Mouse (Mus musculus) bone marrow, adult 2 months (tissue): ENCODE data around the gene Rhbg. TPM values are rescaled to one million over a fixed set of nuclear protein-coding genes. Genes with fewer than 3 reads are reported as not detected.

Experiments
- H3K27ac ChIP-seq: fragments of 200-500 bp; 2 replicates; pipeline ENCODE4 v1.5.1; 2012; ENCODE audit warnings: low read depth, mild to moderate bottlenecking, control low read depth, inconsistent platforms, low read length; ENCODE audit not compliant: control insufficient read depth, poor library complexity, insufficient read depth
- H3K4me1 ChIP-seq: fragments of 200-500 bp; 2 replicates; pipeline ENCODE4 v1.6.1; 2011; ENCODE audit warnings: low read length; ENCODE audit not compliant: control insufficient read depth, insufficient read depth
- H3K4me3 ChIP-seq: fragments of 200-500 bp; replicated peaks from 2 replicates; pipeline ENCODE3; 2011; ENCODE audit warnings: mild to moderate bottlenecking, low read depth, low read length, control low read depth; ENCODE audit not compliant: control insufficient read depth
- CTCF ChIP-seq: fragments of 200-500 bp; IDR thresholded peaks from 2 replicates; pipeline ENCODE4 v1.5.1; 2011; ENCODE audit warnings: low read length, control low read depth; ENCODE audit not compliant: control insufficient read depth, insufficient read depth
- POLR2A ChIP-seq: fragments of 200-500 bp; IDR thresholded peaks from 2 replicates; pipeline ENCODE4 v1.6.1; 2011; ENCODE audit warnings: low read depth, mild to moderate bottlenecking, control low read depth, low read length, borderline replicate concordance; ENCODE audit not compliant: control insufficient read depth
- WGBS: fragments of 180-500 bp; shearing (Covaris S2); methylation state at CpG from one replicate; pipeline ENCODE4 v1.1.7; 2018; 5-methylcytosine and 5-hydroxymethylcytosine counted together
- polyA plus RNA-seq: library from polyadenylated mRNA; stranded (reverse); fragments of >200 nt; gene quantifications from 2 replicates; pipeline ENCODE4 v1.2.4, GENCODE M21; 2011; ENCODE audit warnings: low replicate concordance; ENCODE audit not compliant: missing spikeins, insufficient read depth, insufficient read length

Gene Rhbg
- polyA plus RNA-seq, 1 experiment = not detected

DNA sequence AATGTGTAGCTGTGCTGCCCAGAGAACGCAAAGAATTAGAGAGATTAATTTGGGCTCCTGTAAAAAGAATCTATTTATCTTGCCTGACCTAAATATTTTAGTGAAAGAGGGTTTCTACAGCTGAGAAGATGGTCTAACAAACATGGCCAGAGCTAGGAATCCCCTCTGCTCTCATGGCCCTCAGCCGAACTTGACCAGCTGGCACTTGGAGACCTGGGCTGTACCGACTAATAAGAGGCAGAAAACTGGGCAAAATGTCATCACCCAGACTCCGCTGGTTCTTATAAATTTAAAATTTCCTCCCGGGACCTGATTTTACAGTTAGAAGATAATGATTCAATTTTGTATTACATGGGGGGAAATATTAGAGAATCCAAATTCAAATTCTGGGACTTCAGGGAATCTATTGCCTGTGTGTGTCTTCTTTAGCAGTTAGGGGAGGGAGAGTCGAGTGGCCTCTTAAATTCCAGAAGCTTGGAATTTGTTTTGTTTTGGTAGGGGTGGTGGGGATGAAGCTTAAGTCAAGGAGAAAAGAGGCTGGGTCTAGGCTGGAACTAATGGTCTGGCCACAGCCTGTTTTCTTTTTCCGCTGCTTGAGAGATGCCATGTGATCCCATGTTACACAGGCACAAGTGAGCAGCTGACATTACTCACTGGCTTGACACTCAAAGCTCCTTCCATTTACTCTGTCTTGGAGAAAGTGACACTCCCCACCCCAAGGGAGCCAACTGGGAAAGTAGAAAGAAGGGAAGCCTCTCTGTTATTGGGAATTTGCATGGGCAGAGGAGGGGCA lies 37.8 kb downstream of the Rhbg start:
- TF ChIP-seq POLR2A (no peak), CTCF (no peak)
- H3K4me1 ChIP-seq = no peaks in the 10 kb centered on the region; the same call in 1 of the 2 replicates
- no peak overlapping the region for H3K4me3 ChIP-seq
- no peak overlapping the region for H3K27ac ChIP-seq
- 21% methylated on average over 7 of the region's 7 CpGs for WGBS

DNA sequence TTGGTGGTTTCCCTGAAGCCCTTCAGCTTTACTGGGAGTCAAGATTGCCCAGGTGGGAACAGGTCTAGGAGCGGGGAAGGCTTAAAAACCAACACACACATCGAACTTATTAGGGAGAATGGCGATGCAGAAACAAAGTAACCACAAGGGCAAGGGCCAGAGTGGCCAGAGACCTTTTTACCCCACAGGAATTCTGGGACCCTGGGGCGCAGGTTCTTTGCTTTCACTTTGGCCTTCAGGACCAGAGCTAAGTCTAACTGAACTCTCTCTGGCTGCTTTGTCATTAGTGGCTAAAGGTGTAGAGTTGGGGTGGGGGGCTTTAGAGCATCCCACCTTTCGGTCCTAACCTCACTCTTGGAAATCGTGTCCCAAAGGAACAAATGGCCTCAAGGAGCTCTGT lies 38.4 kb downstream of the Rhbg start:
- TF ChIP-seq POLR2A (no peak), CTCF (no peak)
- no peaks in the 10 kb centered on the region; the same call in 1 of the 2 replicates for H3K4me1 ChIP-seq
- H3K27ac ChIP-seq = no peak overlapping the region
- WGBS = 8% methylated on average over 6 of the region's 6 CpGs
- H3K4me3 ChIP-seq = no peak overlapping the region

GRCm38 (mm10) chr3:88215553-88216004 lies 38.9 kb downstream of the Rhbg start:
- H3K4me3 ChIP-seq = no peak overlapping the region
- WGBS = under 1% methylated on average over 23 of the region's 23 CpGs

GRCm38 (mm10) chr3:88214971-88215552 lies 39.4 kb downstream of the Rhbg start:
- no peak for TF ChIP-seq CTCF
- no peak for TF ChIP-seq POLR2A
- Histone ChIP-seq H3K4me3 (no peak overlapping the region), H3K4me1 (no peaks in the 10 kb centered on the region; the same call in 1 of the 2 replicates), H3K27ac (no peak overlapping the region; the same call in 1 of the 2 replicates)
- WGBS = 1% methylated on average over 48 of the region's 48 CpGs

More at GRCm38 (mm10) chr3:88215553-88216004, 38.9 kb downstream of the Rhbg start:
- no peaks in the 10 kb centered on the region; the same call in 1 of the 2 replicates for H3K4me1 ChIP-seq
- TF ChIP-seq POLR2A (no peak), CTCF (no peak)
- no peak overlapping the region; the same call in 1 of the 2 replicates for H3K27ac ChIP-seq

DNA sequence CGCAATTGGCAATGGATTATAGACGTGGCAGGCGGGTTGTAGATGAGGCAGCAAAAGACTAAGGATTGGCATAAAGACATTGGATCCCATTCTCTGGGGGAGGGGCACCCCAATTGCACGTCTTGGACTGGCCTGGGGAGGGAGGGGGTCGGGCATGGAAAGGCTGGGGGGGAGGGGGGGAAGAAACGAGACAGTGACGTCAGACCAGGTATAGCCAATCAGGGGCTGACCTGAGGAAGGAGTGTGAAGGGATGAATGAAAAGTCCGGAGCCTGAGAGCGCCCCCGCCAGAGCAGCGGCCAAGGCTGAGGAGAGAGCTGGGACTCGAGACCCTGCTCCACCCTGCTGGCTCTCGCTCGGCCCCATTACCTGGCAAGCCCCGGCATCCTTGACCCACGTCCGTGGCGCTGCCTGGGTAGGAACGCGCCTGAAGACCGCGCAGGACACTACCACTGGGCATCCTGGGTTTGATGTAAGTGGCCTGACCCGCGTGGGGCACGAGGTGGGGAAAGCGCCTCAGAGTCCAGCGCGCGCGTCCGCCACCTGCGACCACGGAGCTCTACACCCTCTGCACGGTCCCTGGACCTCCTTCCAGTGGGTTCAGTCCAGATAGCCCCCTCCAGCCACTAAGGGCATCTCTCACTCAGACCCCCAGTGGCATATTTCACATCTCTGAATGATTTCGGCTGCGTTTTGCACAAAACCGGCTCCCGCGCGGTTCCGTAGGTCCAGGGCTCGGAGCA lies 40.1 kb downstream of the Rhbg start:
- TF ChIP-seq CTCF (no peak), POLR2A (no peak)
- no peak overlapping the region for H3K4me3 ChIP-seq
- 6% methylated on average over 42 of the region's 42 CpGs for WGBS
- H3K27ac ChIP-seq = no peak overlapping the region
- H3K4me1 ChIP-seq = no peaks in the 10 kb centered on the region; the same call in 1 of the 2 replicates

GRCm38 (mm10) chr3:88213019-88213418 lies 41.5 kb downstream of the Rhbg start:
- TF ChIP-seq CTCF = no peak
- no peak for TF ChIP-seq POLR2A
- H3K4me1 ChIP-seq = no peaks in the 10 kb centered on the region; the same call in 1 of the 2 replicates
- no peak overlapping the region for H3K4me3 ChIP-seq
- no peak overlapping the region for H3K27ac ChIP-seq
- WGBS = 4% methylated on average over 2 of the region's 2 CpGs

DNA sequence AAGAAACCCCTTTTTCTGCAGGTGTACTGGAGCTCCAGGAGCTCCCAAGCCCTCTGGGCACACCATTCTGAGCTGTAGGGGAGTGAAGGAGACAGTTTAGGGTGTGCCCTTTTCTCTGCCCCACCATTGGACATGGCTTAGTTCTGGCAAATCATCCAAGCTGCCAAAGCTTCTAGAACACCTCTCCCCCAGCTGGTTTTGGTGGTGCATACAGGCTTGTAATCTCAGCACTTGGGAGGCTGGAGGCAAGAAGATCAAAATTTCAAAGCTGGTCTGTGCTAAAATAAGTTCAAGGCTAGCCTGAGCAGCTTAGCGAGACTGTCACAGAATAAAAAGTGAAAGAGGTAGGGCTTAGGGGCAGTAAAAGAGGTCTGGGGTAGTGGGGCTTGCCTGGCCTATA lies 42.2 kb downstream of the Rhbg start:
- WGBS = 18% methylated on average over 1 of the region's 1 CpGs
- TF ChIP-seq POLR2A (no peak), CTCF (no peak)
- H3K4me3 ChIP-seq = no peak overlapping the region
- no peak overlapping the region for H3K27ac ChIP-seq
- H3K4me1 ChIP-seq = no peaks in the 10 kb centered on the region; the same call in 1 of the 2 replicates

DNA sequence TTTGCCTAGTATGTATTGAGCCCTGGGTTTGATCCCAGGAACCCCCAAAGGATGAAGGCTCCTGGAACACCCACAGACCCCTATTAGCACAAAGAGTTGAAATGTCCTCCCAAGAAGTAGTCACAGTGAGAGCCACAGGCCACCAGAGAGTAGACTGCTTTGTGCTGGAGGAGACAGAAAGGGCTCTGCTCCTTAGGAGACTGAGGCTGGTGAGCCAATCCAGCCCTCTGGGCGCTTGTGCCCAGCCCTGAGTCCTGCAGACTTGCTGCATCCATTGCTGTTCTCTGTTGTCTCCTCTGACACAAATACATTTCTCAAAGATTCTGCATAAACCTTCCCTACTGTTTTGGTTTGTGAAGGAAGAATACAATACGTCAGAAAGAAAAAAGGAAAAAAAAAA lies 43.6 kb downstream of the Rhbg start:
- H3K27ac ChIP-seq = no peak overlapping the region
- TF ChIP-seq POLR2A (no peak), CTCF (no peak)
- no peaks in the 10 kb centered on the region; the same call in 1 of the 2 replicates for H3K4me1 ChIP-seq
- H3K4me3 ChIP-seq = no peak overlapping the region
- WGBS = 24% methylated on average over 2 of the region's 2 CpGs
